In genomic region chr1:80038059-80038458, GRCm38 (mm10) we compare ENCODE assay signal across 27 mouse cellular contexts.
"Had no signal": no experiment of that assay in that cellular context is flagged by ENCODE, and none has a peak within 500 bp of the region (broad histone marks: within the 10 kb centered on the region; RNA-seq: fewer than 3 reads in every experiment).

No protein-coding gene starts in this region.

- H3K36me3 ChIP-seq: embryonic facial prominence, embryonic 10.5 days; embryonic facial prominence, embryonic 12.5 days; embryonic facial prominence, embryonic 13.5 days; embryonic facial prominence, embryonic 15.5 days; forebrain, embryonic 10.5 days; forebrain, embryonic 12.5 days; forebrain, embryonic 15.5 days had no signal

- ATAC-seq: forebrain, embryonic 13.5 days; forebrain, embryonic 14.5 days; forebrain, embryonic 15.5 days; forebrain, embryonic 16.5 days; forebrain, postnatal 0 days had no signal

- H3K9ac ChIP-seq: embryonic facial prominence, embryonic 12.5 days; embryonic facial prominence, embryonic 13.5 days; embryonic facial prominence, embryonic 15.5 days; forebrain, embryonic 12.5 days; forebrain, embryonic 13.5 days; forebrain, embryonic 15.5 days; forebrain, postnatal 0 days had no signal

- H3K4me3 ChIP-seq: embryonic facial prominence, embryonic 10.5 days; embryonic facial prominence, embryonic 12.5 days; embryonic facial prominence, embryonic 13.5 days; embryonic facial prominence, embryonic 15.5 days; erythroblast, embryonic 14.5 days; forebrain, embryonic 10.5 days; forebrain, embryonic 12.5 days; forebrain, embryonic 13.5 days; forebrain, embryonic 15.5 days; gastrocnemius, adult 2 months had no signal

- H3K9me3 ChIP-seq: embryonic facial prominence, embryonic 10.5 days; embryonic facial prominence, embryonic 12.5 days; embryonic facial prominence, embryonic 13.5 days; embryonic facial prominence, embryonic 15.5 days; forebrain, embryonic 10.5 days; forebrain, embryonic 12.5 days; forebrain, embryonic 13.5 days; forebrain, embryonic 15.5 days had no signal

- H3K27ac ChIP-seq: embryonic facial prominence, embryonic 10.5 days; embryonic facial prominence, embryonic 12.5 days; embryonic facial prominence, embryonic 13.5 days; embryonic facial prominence, embryonic 15.5 days; forebrain, embryonic 10.5 days; forebrain, embryonic 12.5 days; forebrain, embryonic 13.5 days; forebrain, embryonic 15.5 days; gastrocnemius, adult 2 months had no signal

- H3K27me3 ChIP-seq: embryonic facial prominence, embryonic 12.5 days; embryonic facial prominence, embryonic 13.5 days; embryonic facial prominence, embryonic 15.5 days had no signal

- DNase-seq: cerebellum, adult 2 months; cerebellum, adult 8-10 months; cerebellum, adult 9-10 months; cerebellum, adult 9-11 months; cerebellum, postnatal 10 days; cerebellum, postnatal 14 days; cerebellum, postnatal 25 days; cerebellum, postnatal 36 days; embryo, embryonic 11 days; forebrain, postnatal 0 days; gastrocnemius, adult 2 months; gastrocnemius, postnatal 10 days; gastrocnemius, postnatal 14 days; gastrocnemius, postnatal 25 days; gastrocnemius, postnatal 36 days; heart, adult 18-20 months had no signal

- H3K4me2 ChIP-seq: embryonic facial prominence, embryonic 12.5 days; embryonic facial prominence, embryonic 13.5 days; embryonic facial prominence, embryonic 15.5 days; forebrain, embryonic 12.5 days; forebrain, embryonic 13.5 days; forebrain, embryonic 15.5 days had no signal
